Mouse (Mus musculus): ENCODE data around the gene Zcchc17.

- TF ChIP-seq CTCF (IDR thresholded peaks at IDR 0.05 in 2 of 3, conservative IDR thresholded peaks at IDR 0.05 in 1 of 3; ENCODE audit: control insufficient read depth in 1 of 3, insufficient read depth in 1 of 3, low read depth in 2 of 3, low read length in 3 of 3, poor library complexity in 1 of 3, severe bottlenecking in 1 of 3) (no peak), TCF12 (IDR thresholded peaks at IDR 0.05; ENCODE audit: low read depth, low read length) (no peak), POLR2A (IDR thresholded peaks at IDR 0.05; ENCODE audit: control insufficient read depth in 1 of 2, insufficient read depth in 1 of 2, low read depth in 1 of 2, low read length in 2 of 2, poor library complexity in 1 of 2) (no peak), HCFC1 (IDR thresholded peaks at IDR 0.05; ENCODE audit: low read depth, low read length) (no peak), ETS1 (IDR thresholded peaks at IDR 0.05; ENCODE audit: low read depth, low read length) (no peak), E2F4 (IDR thresholded peaks at IDR 0.05; ENCODE audit: borderline replicate concordance, low read depth, low read length) (no peak), MXI1 (IDR thresholded peaks at IDR 0.05; ENCODE audit: low read depth, low read length) (no peak), GABPA (IDR thresholded peaks at IDR 0.05; ENCODE audit: low read depth, low read length) (no peak), TAL1 (IDR thresholded peaks at IDR 0.05; ENCODE audit: low read length) (no peak), GATA1 (IDR thresholded peaks at IDR 0.05; ENCODE audit: low read depth, low read length) (no peak), ZC3H11A (IDR thresholded peaks at IDR 0.05; ENCODE audit: low read depth, low read length) (no peak), POLR2AphosphoS2 (IDR thresholded peaks at IDR 0.05; ENCODE audit: low read length) (no peak), ZKSCAN1 (IDR thresholded peaks at IDR 0.05; ENCODE audit: low read depth, low read length) (no peak), MAZ (IDR thresholded peaks at IDR 0.05; ENCODE audit: low read depth, low read length) (no peak)
Measured at GRCm38 (mm10) chr4:130323607-130324006, 36.1 kb downstream of the Zcchc17 start.
